Mouse (Mus musculus) left cerebral cortex, adult 2 months (tissue): Measurements from ENCODE around the gene Dlg5. TPM values are rescaled to one million over a fixed set of nuclear protein-coding genes. Genes with fewer than 3 reads are reported as not detected.

Source experiments
- DNase-seq, 2 experiments: peaks; one replicate each; pipeline ENCODE4 v3.0.0; 2021 to 2022; ENCODE audit warnings: low spot score in 2 of 2, mixed read lengths in 1 of 2; ENCODE audit errors: extremely low spot score in 1 of 2
- H3K27ac ChIP-seq: fragments of 200-600 bp; 2 replicates; pipeline ENCODE4 v1.8.1; 2022
- H3K4me3 ChIP-seq: fragments of 200-600 bp; 2 replicates; pipeline ENCODE4 v1.8.1; 2022
- CTCF ChIP-seq: fragments of 200-600 bp; IDR thresholded peaks from 2 replicates; pipeline ENCODE4 v1.8.1; 2022; ENCODE audit warnings: antibody characterized with exemption, mild to moderate bottlenecking, moderate library complexity
- intact Hi-C: fragments of 180-260 bp; cut with DNase I; formaldehyde crosslinking; loops from one replicate; pipeline ENCODE4 v1.15.1; 2025
- total RNA-seq, 2 experiments: library from RNA; stranded (reverse); gene quantifications; 2 replicates each; pipeline ENCODE4 v1.2.3; 2021

Gene Dlg5
- total RNA-seq, 2 experiments from 2014 or later: 31.6 to 41.9 TPM

DNA sequence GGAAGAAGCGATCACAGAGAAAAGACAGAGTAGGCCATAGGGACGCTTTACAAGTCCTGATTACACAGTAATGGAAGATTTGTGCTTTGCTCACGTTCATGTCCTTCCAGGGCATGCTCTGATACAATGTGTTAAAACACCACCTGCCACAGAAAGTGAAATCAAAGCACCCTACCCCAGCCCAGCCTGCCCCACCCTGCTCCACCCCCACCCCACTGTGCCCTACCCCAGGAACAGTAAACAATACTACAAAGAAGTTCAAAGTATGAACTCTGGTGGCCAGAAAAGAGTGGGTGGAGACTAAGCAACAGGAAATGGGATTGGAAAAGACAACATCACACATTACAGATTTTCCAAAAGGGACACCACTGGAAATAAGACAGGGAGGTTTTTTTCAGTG is 104.0 kb downstream of the Dlg5 start:
- TF ChIP-seq CTCF: no peak
- intact Hi-C loops: loop anchor here (10.0 kb wide), 1 partner anchor 313 kb away; no protein-coding TSS in a partner anchor

DNA sequence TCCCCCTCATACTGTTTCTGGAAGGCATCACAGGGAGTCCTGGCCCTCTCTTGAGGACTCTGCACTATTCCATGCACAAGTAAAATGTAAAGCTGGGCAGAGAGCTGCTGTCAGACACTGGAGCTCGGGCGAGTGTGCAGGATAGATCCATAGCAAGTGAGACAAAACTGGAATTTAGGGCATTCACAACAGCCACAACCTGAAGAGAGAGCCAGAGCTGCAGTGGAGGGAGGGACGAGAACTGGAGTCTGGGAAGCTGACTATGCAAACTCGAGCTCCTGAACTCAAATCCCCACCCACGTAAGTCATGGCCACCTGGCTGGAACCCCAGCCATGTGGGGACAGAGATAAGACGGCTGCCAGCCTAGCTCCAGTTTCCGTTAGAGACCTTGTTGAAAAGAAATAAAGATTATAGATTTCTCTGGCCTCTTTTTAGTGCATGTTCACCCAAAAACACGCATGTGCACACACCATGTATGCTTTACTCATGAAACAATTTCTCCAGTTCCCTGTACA is 105.4 kb downstream of the Dlg5 start:
- intact Hi-C loops: loop anchor here (10.0 kb wide), 1 partner anchor 314 kb away; no protein-coding TSS in a partner anchor

More for the DNA sequence above, 104.0 kb downstream of the Dlg5 start:
- DNase-seq: no peak
- H3K4me3 ChIP-seq: no peak overlapping the region
- no peak overlapping the region for H3K27ac ChIP-seq

DNA sequence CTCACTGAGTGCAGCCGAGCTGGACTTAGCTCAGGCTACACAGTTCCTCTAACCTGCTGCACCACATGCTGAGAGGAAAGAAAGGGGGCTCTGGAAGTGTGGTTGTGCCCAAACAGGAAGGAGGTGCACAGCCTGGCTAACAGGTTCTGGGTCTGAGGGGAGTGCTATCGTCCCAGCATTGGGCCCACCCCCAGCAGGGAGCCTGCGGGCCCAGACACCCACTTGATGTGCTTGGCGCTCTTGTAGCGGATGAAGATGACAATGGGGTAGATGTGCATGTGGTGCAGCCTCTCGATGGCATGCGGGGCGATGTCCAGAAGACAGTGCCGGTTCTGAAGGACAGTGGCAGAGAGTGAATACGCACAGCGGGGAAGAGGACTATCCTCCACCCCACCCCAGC is 108.8 kb downstream of the Dlg5 start:
- no peak overlapping the region for H3K27ac ChIP-seq
- intact Hi-C loops: no loop called here
- H3K4me3 ChIP-seq: no peak overlapping the region
- no peak for DNase-seq
- TF ChIP-seq CTCF: no peak

More for the DNA sequence above, 105.4 kb downstream of the Dlg5 start:
- H3K4me3 ChIP-seq: no peak overlapping the region
- H3K27ac ChIP-seq: no peak overlapping the region
- no peak for DNase-seq
- TF ChIP-seq CTCF: no peak

DNA sequence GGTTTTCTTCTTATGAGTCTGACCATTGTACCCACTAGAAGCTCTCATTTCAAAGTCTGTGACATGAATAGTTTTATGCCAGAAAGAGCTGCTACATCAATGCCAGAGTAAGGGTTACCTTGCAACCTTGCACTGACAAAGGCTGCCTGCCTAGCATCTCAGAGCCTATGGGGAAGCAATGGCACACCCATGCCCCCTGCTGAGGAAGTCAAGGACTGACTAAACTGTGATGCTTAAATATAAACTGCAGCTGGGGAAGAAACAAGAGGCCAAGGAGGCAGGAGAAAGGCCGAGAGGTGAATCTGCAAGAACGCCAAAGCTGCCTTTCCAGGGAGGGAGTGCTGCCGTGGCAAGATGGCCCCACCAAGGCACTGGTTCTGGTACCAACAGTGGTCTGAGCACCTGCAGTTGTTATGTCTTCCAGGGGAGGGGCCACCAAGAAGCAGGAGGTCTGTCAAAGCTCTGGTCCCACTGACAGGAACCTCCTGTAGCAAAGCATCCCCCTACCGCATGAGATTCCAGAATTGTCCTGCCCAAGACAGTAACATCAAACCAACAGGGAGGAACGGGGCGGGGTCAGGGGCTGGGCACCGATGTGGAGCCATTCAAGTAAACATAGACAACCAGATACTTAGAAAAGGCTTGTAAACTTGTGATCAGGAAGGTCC is 111.0 kb downstream of the Dlg5 start:
- no peak overlapping the region for H3K4me3 ChIP-seq
- DNase-seq: no peak
- no peak; the same call in none of the 2 replicates for TF ChIP-seq CTCF
- no peak overlapping the region for H3K27ac ChIP-seq
- intact Hi-C loops: loop anchor here (5.0 kb wide), 1 partner anchor 67 kb away; no protein-coding TSS in a partner anchor

DNA sequence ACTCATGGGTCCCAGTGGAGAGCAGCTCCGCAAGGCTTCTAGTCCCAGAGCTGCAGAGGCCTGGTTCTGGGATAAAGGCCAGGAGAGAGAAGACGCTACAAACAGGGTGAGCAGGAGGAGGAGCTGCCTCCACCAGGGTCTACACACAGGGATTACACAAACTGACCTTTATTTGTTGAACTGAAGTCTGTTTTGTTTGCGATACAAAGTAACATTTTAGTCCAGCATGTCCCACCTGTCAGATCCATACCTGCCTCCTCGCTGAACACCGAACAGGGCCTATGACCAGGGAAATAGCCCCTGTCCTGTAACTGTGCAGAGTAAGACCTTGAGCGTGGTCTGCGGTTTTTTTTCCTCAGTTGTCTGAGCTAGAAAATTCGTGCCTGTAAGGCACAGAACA is 111.9 kb downstream of the Dlg5 start:
- DNase-seq: no peak
- no peak for TF ChIP-seq CTCF
- intact Hi-C loops: loop anchor here (5.0 kb wide), 1 partner anchor 66 kb away; no protein-coding TSS in a partner anchor
- H3K27ac ChIP-seq: no peak overlapping the region
- no peak overlapping the region for H3K4me3 ChIP-seq

DNA sequence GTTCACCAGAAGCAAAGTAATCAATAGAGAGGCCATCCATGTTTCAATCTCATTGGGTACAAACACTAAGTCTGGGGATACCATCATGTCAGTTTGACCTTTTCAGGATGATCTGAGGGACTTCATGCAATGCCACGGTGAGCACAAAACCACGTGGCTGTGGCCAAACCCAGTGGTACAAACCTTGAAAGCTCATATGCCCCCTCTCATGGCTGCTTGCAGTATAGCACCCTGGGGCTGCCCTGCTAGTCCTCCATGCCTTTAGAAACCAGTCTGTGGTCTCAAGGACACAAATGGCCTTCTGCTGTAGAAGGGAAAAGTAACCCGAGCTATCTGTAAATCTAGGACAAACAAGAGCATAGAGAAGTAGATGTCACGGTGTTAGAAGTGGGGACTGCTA is 113.6 kb downstream of the Dlg5 start:
- Histone ChIP-seq H3K27ac (no peak overlapping the region), H3K4me3 (no peak overlapping the region)
- no peak for DNase-seq
- TF ChIP-seq CTCF: peak; percentile 54
- intact Hi-C loops: loop anchor here (5.0 kb wide), 1 partner anchor 65 kb away; no protein-coding TSS in a partner anchor

DNA sequence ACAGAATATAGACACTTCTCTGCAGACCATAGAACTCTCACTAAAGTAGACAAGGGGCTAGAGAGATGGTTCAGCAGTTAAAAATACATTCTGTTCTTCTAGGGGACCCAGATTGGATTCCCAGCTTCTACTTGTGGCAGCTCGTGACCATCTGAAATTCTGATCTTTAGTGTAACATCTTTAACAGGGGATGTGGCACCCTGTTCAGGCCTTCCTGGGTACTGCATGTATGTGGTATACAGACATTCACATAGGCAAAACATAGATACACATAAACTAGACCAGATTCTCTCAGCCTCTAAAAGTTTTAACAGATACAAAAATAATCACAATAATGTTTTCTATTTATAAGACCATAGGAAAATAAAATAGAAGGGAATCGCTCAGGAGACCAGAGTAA is 120.7 kb downstream of the Dlg5 start:
- intact Hi-C loops: no loop called here
- DNase-seq: no peak
- no peak overlapping the region for H3K4me3 ChIP-seq
- H3K27ac ChIP-seq: no peak overlapping the region
- peak; percentile 15 for TF ChIP-seq CTCF

DNA sequence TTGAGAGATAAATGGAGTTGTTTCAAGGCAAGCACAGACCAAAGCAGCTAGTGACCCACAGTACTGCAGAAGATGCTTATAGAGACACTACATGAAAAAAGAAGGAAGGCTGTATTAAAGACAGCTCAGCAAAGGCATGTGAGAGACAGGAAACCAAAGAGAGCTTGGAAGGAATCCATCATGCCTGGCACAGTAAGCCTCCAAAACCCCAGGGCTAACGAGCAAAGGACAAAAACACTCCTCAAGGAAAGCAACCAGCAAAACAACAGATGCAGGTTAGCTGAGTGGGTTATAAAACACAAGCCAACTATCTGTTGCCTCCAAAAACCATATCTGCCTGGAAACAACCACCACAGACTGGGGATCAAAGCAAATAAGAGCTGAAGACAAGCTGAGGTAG is 121.5 kb downstream of the Dlg5 start:
- DNase-seq: no peak
- no peak overlapping the region for H3K27ac ChIP-seq

DNA sequence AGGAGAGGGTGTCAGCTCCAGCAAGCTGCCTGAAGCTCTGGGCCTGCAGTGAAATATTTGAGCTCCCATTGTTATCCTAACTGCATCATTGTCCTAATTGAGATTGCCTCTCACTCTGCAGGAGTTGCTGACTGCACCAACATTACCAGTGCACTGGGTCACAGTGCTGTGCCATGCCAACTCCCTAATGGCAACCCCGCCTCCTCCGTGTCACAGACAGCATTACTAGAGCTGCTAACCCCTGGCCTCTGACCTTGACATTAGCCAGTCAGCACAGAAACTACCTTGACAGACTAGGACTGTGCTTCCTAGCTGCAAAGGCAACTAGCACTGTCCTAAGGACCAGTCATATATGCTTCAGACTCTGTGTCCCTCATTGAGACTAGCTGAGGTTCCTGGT is 139.0 kb downstream of the Dlg5 start:
- no peak overlapping the region for H3K27ac ChIP-seq
- H3K4me3 ChIP-seq: no peak overlapping the region
- TF ChIP-seq CTCF: no peak
- no peak for DNase-seq
- intact Hi-C loops: loop anchor here (10.0 kb wide), 1 partner anchor 188 kb away; the partner anchor contains the start of gene E330034G19Rik

More for the DNA sequence above, 121.5 kb downstream of the Dlg5 start:
- intact Hi-C loops: no loop called here
- TF ChIP-seq CTCF: no peak
- H3K4me3 ChIP-seq: no peak overlapping the region

DNA sequence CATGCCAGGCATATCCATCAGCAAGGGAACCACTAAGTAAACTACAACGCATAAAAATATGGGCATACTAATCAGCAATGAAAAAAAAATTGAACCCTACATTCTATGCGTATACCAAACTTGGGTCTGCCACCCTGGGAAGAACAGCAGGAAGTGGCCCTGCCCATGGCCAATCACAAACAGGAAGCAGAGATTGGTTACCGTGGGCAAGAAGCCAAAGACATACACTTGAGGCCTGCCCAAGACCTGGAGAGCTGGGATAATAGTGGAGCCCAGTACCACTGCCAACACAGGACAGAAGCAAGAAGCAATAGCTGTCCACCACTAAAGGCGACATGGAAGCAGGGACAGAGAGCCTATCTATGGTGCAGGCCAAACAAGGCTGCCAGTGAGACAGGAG is 146.9 kb downstream of the Dlg5 start:
- DNase-seq: no peak
- Histone ChIP-seq H3K27ac (no peak overlapping the region), H3K4me3 (no peak overlapping the region)
- intact Hi-C loops: no loop called here
- no peak for TF ChIP-seq CTCF

DNA sequence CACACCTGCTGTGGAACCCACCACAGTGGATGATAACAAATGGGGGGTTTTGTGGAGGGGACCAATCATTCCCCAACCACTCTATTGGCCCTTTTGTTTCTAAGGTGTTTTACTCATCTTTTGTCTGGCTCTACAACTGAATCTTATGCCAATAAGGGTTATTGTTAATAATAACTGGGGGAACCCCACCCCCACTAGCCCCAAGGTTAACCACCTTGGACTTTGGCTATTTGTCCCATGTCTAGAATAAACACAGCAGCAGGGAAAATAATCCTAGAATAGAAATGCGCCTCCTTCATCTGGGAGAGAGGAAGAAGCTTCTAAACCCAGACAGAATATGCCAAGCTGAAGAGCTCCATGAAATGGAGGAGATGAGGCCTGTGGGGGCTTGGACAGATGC is 151.1 kb downstream of the Dlg5 start:
- DNase-seq: no peak
- intact Hi-C loops: no loop called here

DNA sequence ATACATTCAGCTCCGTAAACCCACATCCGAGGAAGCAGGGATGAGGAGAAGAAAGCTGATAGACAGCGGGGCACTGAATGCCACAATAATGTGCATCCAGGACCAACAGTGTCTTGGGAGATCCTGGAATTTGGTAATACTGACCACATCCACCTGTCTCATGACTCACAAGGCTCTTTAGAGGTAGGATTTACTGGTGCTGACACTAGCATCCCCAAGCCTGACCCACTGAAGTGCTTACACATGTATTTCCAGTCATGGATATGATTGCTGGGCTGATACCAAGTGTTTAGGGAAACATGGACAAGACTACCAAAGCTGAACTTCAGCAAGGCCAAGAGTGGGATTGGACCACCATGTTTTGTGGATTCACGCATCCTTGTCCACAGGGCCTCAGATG is 152.5 kb downstream of the Dlg5 start:
- intact Hi-C loops: no loop called here
- no peak overlapping the region for H3K4me3 ChIP-seq
- TF ChIP-seq CTCF: no peak
- no peak overlapping the region for H3K27ac ChIP-seq
- DNase-seq: no peak

More for the DNA sequence above, 151.1 kb downstream of the Dlg5 start:
- no peak for TF ChIP-seq CTCF
- no peak overlapping the region for H3K4me3 ChIP-seq
- H3K27ac ChIP-seq: no peak overlapping the region

DNA sequence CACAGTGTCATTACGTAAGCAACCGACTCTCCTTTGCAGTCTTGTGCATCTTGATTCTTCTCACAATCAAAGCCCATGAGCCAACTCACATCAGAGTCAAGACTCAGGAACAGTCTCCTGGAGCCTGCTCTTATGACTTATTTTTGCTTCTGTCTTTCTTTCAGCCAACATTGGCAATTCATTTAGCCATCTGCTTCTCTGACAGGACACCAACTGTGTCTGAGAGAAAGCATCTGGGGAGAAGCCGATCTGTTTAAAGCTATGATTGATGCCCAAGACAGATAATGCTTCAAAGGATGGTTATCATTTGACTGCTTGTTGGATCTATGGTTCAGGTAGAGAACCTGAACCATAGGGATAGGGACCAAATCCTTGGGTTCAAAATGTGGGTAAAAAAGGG is 153.3 kb downstream of the Dlg5 start:
- intact Hi-C loops: no loop called here
- no peak overlapping the region for H3K27ac ChIP-seq
- no peak for DNase-seq
- TF ChIP-seq CTCF: no peak
- H3K4me3 ChIP-seq: no peak overlapping the region
